Mouse (Mus musculus): ENCODE results near the gene Grap.

GRCm38 (mm10) chr11:61674151-61674838, 21.2 kb downstream of the Grap start:
- TF ChIP-seq CTCF (IDR thresholded peaks at IDR 0.05; ENCODE audit: control insufficient read depth, insufficient read depth, insufficient read length) (no peak), FOSL1 (IDR thresholded peaks at IDR 0.05; ENCODE audit: insufficient read depth, low read length, poor library complexity, severe bottlenecking) (no peak), MYOD1 (IDR thresholded peaks at IDR 0.05; ENCODE audit: control insufficient read depth, insufficient read length, low read depth) (no peak)
